Mouse (Mus musculus) heart, postnatal 25 days (tissue): Measurements from ENCODE around the gene Pttg1ip. TPM values are rescaled to one million over a fixed set of nuclear protein-coding genes. Genes with fewer than 3 reads are reported as not detected.
A peak's percentile ranks its signal among the peaks of the same experiment; 100 is the strongest.

Experiments
- DNase-seq: peaks from one replicate; pipeline ENCODE4 v3.0.0; 2022; ENCODE audit warnings: low spot score
- intact Hi-C: fragments of 180-260 bp; cut with DNase I; formaldehyde crosslinking; loops from one replicate; pipeline ENCODE4 v1.15.1; 2025
- total RNA-seq, 2 experiments: library from RNA; stranded (reverse); gene quantifications; 2 replicates each; pipeline ENCODE4 v1.2.3; 2021

Gene Pttg1ip
- 100 to 1,000 TPM; 124 to 138 TPM for total RNA-seq

- intact Hi-C loops: loop anchor here (5.0 kb wide), 1 partner anchor 41 kb away; the partner anchor contains the start of gene Ube2g2
- peak; percentile 95 for DNase-seq
Measured at GRCm38 (mm10) chr10:77581408-77582284, at the start of gene Pttg1ip. Gene Pttg1ip (plus strand): TSS chr10:77581720.

DNA sequence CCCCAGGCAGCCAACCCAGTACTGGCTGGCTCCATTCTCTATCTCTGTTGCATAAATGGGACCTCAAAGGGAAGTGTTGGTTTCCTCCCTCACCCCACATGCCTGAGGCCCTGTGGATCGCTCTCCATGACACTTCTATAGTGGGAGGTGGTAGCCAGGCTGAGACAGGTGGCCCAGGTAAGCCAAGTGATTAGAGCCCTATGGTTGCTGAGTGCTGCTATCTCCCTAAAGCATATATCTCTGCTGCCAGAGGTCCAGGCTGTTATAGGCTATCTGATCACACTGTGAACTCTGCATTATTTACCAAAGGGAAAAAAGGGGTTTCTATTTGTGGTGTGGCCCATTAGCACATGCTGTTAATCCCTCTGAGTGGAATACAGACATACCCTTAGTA, 49.5 kb upstream of the Pttg1ip start:
- DNase-seq: no peak
- intact Hi-C loops: no loop called here

GRCm38 (mm10) chr10:77536727-77537126, 44.8 kb upstream of the Pttg1ip start:
- intact Hi-C loops: no loop called here
- no peak for DNase-seq

- DNase-seq: no peak
- intact Hi-C loops: no loop called here
Measured at GRCm38 (mm10) chr10:77537215-77538209, 44.0 kb upstream of the Pttg1ip start.

GRCm38 (mm10) chr10:77539320-77539945, 42.1 kb upstream of the Pttg1ip start:
- no peak for DNase-seq
- intact Hi-C loops: no loop called here

GRCm38 (mm10) chr10:77540576-77541102, 40.9 kb upstream of the Pttg1ip start:
- no peak for DNase-seq
- intact Hi-C loops: no loop called here

- DNase-seq: no peak
- intact Hi-C loops: no loop called here
Measured at GRCm38 (mm10) chr10:77541864-77542666, 39.5 kb upstream of the Pttg1ip start.

GRCm38 (mm10) chr10:77543226-77543625, 38.3 kb upstream of the Pttg1ip start:
- intact Hi-C loops: no loop called here
- DNase-seq: no peak

DNA sequence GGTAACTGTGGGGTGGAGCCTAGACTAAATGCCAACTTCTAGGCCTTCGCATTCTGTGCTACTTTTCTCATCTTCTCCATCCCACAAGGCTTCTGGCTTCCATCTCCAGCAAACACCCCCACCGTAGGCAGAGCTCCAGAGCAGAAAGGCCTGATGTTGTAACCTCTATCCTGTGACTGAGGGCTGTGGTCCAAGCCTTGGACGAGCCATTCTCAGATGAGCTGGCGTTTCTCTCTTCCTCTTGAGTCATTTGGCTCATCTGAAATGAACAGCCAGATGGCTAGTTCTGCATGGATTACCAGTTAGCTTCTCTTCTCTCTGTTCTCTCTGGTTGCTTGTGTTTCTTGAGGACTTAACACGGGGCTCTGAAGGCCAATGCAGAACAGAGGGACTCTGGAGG, 36.6 kb upstream of the Pttg1ip start:
- intact Hi-C loops: no loop called here
- peak; percentile 72 for DNase-seq

- intact Hi-C loops: no loop called here
- DNase-seq: no peak
Measured at GRCm38 (mm10) chr10:77548576-77548975, 32.9 kb upstream of the Pttg1ip start.

- intact Hi-C loops: no loop called here
- peak; percentile 23 for DNase-seq
Measured at GRCm38 (mm10) chr10:77550874-77551273, 30.6 kb upstream of the Pttg1ip start.

- DNase-seq: no peak
- intact Hi-C loops: no loop called here
Measured at GRCm38 (mm10) chr10:77552162-77552561, 29.4 kb upstream of the Pttg1ip start.

DNA sequence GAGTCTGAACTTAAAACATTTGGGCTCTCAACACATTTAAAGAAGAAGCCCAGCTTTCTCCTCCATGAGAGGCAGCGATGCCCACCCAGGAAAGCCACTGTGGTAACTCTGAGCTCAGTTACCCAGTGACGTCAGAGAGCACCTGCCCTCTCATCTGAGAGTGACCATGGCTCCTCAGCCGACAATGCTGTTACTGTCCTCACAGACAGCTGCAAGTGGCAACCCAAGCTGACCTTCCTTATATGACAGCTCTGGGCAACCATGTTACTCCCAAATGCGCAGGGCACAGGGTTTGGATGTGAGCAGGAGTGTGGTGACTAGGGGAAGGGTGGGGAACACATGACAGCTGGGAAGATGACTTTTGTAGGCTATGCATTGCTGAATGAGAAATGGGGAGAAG, 28.2 kb upstream of the Pttg1ip start:
- intact Hi-C loops: no loop called here
- no peak for DNase-seq

DNA sequence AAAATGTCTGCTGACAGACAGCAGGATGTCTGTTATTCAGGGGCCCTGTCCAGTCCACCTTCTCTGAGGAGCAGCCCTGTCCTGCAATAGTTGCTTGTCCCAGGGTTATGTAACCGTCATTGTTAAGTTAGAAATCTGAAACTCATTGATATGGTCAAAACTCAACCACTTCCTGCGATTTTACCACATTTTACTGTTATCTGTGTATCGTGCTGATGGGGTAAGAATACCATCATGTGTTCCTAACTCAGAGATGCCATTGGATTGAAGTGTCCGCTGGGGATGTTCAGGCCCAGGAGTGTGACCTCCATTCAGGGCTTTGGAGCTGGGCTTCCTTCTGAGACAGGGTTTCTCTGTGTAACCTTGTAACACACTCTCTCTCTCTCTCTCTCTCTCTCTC, 26.6 kb upstream of the Pttg1ip start:
- intact Hi-C loops: no loop called here
- DNase-seq: no peak

DNA sequence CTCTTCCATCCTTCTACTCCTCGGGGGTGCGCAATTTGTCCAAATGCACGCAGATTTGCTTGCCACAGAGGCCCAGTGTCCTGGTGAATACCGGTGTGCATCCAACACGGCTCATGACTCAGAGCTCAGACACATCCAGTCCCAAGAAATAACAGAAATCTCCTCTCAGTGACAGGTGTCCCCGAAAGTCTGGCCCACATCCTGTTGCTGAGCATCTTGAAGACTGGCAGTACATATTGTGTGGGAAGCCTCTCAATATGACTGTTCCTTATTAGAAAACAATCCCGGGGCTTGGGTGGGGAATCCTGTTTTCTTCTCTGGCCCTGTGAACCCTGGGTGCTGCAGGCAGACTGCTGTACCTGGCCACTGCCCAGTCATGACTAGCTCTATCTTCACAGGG, 24.9 kb upstream of the Pttg1ip start:
- intact Hi-C loops: no loop called here
- DNase-seq: no peak

- intact Hi-C loops: no loop called here
- DNase-seq: no peak
Measured at GRCm38 (mm10) chr10:77557641-77558040, 23.9 kb upstream of the Pttg1ip start.

DNA sequence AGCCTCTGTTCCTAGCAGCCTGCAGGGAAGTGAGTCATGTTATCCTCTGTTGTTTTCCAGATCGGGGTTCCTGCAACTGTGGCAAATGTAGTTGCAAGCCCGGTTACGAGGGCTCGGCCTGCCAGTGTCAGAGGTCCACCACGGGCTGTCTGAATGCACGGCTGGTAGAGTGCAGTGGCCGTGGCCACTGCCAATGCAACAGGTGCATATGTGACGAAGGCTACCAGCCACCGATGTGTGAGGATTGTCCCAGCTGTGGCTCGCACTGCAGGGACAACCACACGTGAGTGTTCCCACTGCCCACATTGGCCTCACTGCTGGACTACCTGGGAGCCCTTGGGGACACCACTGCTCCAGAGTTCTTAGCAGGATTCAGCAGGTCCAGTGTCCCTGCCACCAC, 21.4 kb upstream of the Pttg1ip start:
- no peak for DNase-seq
- intact Hi-C loops: no loop called here

GRCm38 (mm10) chr10:77560830-77561229, 20.7 kb upstream of the Pttg1ip start:
- intact Hi-C loops: no loop called here
- DNase-seq: no peak

GRCm38 (mm10) chr10:77561508-77561907, 20.0 kb upstream of the Pttg1ip start:
- intact Hi-C loops: no loop called here
- DNase-seq: no peak
